Mouse (Mus musculus) cerebral cortex, adult 2 months (tissue): ENCODE results near the gene Cap2.

Source experiments
- WGBS: fragments of 180-500 bp; shearing (Covaris S2); methylation state at CpG from one replicate; pipeline ENCODE4 v1.1.7; 2018; 5-methylcytosine and 5-hydroxymethylcytosine counted together

Gene Cap2

DNA sequence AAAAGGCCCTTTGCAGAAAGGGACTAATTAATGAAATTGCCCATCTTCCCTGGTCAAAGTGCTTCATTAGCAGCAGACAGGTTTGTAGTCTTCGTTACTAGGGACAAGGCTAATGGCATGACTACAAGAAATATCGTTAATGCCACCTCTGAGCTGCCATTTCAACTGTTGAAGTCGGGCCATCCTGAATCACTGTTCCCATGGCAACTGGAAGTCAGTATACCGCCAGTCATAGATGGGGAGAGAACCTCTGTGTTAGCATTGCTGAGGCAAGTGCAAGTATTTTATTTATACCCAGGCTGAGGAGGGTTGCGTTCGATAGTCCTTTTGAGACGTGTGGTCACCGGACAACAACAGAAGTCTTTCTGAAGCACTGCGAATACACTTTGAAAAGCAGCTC is 53.1 kb downstream of the Cap2 start:
- WGBS, result 32% methylated on average over 9 of the region's 9 CpGs

DNA sequence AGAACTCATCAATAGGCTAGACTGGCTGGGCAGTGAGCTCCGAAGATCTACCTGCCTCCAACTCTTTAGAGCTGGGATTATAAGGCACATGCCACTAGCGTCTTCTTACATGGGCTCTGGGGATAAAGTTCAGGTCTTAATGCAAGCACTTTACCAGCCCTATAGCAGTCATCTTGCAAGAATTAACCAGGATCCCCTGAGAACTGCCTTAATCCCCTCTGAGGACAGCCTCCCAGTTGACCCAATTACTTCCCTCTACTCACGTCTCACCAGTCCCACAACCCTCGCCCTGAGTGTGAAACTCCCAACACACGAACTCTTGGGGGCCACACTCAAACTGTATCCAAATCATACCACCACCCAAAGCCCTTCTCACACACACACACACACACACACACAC is 64.3 kb downstream of the Cap2 start:
- 89% methylated on average over 5 of the region's 5 CpGs for WGBS

DNA sequence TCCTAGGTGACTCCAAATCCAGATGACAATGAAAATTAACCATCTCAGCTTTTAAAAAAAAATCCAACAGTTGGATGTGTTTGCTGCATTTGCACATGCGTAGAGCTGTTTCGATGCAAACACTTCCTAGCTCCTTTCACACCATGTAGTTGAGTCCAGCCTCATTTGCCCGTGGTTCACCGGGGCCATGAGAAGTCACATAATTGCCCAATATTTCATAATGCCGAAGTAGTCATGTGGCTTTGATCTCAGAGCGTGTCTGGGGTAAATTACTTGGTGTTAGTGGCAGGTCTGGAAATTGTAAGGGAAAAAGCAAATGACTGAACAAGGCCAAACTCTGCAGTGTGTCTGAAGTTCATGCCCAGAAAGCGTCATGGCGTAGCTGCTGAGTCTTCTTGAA is 67.8 kb downstream of the Cap2 start:
- WGBS, result 93% methylated on average over 8 of the region's 8 CpGs

DNA sequence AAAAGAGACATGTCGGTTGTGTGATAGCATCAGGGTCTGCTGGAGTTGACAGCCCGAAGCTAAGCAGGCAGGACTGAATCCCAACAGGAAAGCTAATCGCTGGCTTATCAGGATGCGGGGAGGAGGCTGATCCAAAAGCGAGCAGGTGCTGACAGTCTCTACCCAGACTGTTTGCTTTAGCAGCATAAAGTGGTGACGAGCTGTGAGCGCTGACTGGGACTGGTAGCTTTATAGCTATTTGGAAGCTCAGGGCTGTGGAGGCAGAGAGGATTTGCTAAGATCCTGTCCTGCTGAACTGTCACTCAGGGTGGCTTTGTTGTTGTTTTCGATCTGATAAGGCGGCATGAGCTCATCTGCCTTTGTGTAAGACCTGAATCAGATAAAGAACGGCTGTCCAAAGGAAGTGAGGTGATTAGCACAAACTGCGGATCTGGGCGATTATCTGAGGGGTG is 69.5 kb downstream of the Cap2 start:
- WGBS, result 11% methylated on average over 12 of the region's 12 CpGs

DNA sequence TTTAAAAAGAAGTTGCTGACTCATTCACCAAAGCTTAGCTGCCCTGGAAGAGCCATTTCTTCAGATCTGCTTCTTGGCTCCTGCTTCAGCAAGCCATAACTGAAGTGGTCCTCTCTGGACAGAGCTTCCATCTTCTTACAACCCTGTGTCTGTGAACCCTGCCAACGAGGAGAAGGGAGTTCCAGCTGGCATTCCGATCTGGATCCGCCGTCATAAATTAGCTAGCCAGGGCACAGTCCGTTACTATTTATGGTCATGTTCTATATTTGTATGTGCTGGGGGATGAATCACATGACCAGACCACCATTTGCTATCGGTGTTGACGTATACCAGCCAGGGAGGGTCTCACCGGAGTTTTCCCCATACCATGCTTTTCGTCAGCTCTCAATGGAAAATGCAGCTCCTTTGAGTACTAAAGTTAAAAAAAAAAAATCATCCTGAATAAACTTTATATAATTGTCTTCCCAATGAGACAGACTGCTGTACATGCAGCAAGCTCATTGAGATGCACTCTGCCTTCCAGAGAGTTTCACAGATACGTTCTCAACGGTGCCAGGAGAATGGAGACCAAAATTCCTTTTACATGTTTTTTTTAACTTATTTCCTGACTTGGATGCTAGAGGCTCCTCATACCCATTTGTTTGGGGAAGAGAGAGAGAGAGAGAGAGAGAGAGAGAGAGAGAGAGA is 70.5 kb downstream of the Cap2 start:
- 17% methylated on average over 11 of the region's 11 CpGs for WGBS

DNA sequence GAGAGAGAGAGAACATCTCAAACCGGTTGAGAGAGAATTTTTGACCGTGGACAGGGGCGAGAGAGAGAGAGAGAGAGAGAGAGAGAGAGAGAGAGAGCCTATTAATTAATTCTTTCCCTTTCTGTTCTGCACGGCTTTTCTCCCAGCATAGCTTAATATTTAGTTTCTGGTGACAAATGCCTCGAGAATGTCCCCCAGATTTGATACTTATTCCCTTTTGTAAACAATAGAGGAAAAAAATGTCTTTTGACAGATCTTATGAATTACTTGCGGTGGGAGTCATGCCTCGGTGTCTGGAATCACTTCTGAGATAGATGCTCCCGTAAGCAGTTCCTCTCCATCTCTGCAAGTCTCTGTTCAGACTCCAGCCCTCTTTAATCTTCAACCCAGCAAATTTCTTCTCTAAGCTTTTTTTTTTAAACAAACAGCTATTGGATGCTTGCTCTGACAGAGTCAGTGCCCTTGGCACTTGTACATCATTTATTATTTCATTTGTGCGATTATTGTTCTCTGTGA is 71.1 kb downstream of the Cap2 start:
- 33% methylated on average over 9 of the region's 9 CpGs for WGBS

DNA sequence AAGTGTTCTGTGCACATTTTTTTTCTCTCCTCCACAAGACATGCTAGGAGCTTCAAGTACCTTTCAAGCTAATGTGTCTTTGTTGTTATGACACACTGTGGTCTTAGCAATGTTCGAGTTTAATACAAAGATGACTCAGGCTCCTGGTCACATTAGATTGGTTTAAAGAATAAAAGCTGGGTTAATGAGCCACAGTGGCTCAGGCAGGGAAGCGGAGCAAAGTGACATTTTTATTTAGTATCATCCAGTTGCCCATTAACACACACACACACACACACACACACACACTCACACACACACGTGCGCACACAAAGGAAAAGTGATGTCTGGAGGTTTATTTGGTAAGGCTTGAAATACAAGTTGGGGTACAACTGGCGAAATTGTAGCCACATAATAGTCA is 72.6 kb downstream of the Cap2 start:
- 76% methylated on average over 5 of the region's 5 CpGs for WGBS

DNA sequence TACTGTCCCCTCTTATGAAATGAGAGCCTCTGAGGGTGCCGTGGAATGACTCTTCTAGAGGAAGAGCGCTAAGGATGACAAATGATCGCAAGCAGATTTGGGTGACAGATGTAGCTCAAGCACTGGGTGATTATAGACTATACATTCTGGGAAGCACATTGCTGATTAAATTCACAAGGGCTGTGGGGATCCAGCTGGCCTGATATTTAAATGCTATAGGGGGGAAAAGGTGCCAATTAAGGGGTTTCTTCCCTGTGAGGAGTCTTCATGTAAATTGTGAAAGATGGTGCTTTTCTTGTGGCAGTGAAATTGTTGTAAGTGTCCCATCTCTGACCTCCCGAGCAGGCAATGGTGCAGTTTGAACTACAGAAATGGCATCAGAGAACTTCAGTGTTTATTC is 73.1 kb downstream of the Cap2 start:
- WGBS, result 84% methylated on average over 4 of the region's 4 CpGs

DNA sequence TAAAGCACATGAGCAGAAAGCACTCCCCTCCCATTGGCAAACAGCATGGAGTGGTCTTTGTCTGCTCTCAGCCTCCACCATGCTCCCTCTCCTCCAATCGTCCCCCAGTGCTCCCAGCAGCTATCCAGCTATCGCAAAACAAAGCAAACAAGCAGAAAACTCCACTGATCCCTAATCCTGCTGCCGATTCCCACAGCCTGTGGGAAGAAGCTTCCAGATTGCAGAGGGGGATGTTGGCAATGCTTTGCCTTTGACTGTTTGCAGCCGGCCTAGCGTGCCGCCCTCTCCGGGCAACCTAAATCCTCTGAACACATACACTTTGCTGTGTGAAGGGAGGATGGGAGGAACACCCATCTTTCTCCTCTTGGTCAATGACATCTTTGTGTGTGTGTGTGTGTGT is 83.2 kb downstream of the Cap2 start:
- 27% methylated on average over 7 of the region's 7 CpGs for WGBS

DNA sequence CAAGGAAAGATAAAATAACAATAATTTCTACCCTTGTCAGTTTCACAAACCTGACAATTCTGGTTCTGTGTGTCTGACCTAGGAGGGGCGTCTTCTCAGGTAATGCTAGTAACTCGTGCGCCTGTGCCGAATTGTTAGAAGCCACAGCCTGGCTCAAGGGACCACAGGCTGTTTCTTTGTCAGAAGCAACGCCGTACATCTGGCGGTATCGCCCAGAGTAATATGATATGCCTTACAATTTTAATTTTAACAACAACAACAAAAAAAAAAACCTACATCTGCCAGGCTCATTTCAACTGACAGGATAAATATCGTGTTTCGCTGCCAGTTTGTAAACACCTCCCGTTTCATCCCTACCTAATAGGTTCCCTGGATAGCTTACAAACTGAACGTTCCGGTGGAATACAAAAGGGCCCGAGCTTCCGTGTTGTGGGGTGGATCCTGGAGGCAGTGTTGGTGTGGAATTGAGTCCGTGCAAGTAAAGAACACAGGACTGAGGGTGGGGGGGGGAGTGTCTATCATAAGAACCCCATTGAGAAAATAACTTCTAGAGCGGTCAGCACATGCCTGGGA is 86.2 kb downstream of the Cap2 start:
- 79% methylated on average over 17 of the region's 17 CpGs for WGBS

DNA sequence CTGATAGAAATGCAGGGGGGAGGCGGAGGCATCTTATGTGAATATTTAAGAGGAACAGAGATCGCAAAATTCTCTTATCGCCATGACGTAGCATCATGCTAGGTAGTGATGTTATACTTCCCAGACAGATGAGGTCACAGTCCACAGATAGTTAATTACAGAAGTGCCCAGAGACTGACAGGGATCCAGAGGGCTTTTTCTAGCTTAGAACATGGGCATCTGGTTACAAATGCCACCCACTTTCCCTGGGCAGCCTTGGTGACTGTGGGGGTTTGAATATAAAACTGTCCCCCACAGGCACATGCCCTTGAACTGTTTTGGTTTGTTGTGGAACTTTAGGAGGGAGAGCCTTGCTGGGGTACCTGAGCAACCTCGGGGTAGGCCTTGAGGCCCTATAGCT is 87.0 kb downstream of the Cap2 start:
- WGBS, result 78% methylated on average over 5 of the region's 5 CpGs

DNA sequence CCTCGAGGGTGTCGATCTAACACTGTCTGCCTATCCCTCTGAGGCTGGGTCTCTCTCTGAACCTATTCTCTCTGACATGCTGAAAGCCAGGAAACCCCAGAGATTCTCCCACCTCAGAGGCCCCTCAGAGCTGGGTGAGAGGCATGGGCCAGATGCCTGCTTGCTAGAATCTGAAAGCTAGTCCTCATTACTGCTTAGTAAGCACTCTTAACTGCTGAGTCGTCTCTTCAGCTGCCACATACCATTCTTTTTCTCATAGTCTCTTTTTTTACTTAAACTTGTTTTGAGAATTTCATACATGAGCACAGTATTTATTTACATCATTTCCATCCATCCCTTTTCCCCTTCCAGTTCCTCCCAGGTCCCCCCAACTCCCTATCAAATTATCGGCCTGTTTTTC is 89.2 kb downstream of the Cap2 start:
- 88% methylated on average over 4 of the region's 4 CpGs for WGBS

DNA sequence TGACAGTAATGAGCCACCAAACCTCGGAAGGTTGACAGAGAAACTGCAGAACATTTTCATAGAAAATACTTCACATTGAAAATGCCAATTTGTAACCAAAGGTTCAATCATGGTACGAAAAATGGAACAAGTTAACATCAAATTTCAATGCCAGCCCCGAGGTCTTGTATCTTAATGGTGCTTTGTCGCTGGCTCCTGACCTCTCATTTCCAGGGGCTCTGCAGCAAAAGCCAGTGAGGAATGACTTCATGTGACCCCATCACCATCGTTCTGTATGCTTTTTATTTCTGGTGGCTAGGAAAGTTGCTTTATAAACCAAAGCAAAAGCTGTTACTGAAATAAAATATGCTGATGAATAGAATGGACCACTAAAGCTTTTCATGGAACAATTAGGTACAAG is 99.0 kb downstream of the Cap2 start:
- 75% methylated on average over 5 of the region's 5 CpGs for WGBS

DNA sequence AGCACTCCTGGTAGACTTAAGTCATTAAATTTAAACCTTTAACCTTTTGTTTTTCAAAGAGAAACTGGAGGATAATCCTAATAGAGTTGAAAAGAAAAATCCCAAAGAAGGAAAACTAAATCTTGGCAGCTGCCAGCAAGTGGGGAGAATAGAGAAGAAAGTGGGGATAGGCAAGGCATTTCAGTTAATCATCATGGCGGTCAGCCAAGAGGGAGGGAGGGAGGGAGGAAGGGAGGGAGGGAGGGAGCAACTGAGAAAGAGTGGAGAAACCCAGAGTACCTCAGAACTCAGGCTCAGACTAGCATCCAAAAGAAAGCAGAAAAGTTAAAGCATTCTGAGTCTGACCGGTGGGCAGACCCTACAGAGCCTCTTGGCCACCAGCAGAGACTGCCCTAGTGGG is 99.7 kb downstream of the Cap2 start:
- WGBS, result 51% methylated on average over 2 of the region's 2 CpGs

DNA sequence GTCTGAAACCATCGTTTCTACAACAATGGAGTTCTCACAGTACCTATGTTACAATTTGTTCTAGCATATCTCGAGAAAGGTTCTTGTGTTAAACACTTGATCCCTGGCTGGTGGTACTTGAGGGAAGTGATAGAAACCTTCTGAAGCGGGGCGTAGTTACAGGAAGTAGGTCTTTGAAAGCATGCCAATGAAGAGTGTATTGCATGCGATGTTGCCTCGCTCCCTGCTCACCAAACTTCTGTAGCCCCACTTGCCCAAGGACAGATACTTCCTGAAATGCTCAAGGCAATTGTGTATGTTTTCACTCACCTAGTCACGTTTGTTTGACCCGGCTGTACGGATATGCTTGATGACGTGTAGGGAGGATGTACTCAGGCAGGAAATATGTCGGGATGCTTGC is 101.0 kb downstream of the Cap2 start:
- WGBS, result 89% methylated on average over 11 of the region's 11 CpGs

DNA sequence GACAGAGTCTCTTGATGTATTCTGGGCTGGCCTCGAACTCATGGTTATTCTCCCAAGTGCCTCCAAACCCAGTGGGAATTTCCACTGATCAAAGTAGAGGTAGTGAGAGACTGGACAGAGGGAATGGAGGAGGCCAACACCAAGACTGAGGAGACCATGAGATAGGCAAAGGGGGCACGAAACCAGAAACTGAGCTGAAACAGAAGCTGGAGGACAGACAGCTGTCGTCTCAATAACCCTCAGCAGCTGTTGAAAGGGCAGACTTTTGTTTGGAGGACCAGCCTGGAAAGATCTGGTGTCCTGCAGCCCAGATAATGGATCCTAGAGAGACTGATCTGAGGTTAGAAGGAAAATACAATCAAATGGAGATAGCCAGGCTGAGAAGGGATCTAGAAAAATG is 109.4 kb downstream of the Cap2 start:
- WGBS, result 87% methylated on average over 3 of the region's 3 CpGs

DNA sequence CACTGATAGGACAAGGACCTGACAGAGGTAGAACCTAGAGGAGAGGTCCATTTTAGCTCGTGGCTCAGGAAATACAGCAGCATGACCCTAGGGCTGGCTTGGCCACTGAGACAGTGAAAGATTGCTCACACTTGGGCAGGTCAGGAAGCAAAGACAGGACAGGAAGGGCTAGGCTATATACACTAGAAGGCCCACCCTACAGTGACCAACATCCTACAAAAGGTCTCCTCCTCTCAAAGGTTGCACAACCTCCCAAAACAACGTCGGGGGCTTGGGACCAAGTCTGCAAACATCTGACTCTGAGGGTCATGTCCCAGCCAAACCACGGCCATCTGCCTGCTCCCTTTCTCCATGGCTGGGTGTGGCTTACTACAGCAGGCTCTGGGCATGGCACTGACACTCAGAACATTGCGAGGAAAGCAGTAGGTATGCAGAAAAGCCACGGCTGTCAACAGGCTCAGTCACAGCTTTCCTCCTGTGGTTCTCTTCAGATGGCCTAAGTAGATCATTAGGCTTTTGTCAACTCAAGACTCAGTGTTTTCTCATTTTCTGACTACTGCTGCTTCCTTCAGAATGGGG is 112.1 kb downstream of the Cap2 start:
- 77% methylated on average over 6 of the region's 6 CpGs for WGBS

DNA sequence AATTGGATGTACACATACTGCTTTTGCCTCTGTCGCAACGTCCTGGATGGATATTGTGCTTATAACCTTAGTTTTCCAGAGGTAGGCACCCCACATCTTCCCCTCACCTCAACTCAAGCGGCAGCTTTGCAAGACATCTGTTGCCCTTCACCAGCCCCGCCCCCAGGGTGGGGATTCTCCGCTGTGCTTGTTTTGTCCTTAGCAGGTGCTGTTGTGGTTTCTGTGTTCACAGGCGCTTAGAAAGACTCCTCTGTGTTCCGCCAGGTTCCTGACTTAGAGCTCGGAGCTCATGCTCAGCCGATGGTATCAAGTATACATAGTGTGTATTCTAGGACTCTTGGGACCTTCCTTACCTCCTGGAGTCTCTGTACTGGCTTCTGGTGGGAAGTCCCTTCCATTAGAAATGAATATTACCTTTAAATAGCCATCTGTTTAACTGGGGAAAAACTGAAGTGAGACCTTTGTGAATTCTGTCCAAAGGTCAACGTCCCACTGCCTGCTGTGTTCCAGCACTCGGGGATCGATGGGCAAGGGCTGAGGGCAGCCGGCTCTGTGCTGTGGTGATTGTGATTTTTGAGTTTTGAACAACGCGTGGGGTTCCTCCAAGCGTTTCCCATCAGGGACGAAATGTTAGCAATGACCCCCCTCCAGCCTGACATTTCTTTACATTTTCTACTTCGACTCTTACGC is 115.2 kb downstream of the Cap2 start:
- WGBS, result 90% methylated on average over 19 of the region's 19 CpGs

DNA sequence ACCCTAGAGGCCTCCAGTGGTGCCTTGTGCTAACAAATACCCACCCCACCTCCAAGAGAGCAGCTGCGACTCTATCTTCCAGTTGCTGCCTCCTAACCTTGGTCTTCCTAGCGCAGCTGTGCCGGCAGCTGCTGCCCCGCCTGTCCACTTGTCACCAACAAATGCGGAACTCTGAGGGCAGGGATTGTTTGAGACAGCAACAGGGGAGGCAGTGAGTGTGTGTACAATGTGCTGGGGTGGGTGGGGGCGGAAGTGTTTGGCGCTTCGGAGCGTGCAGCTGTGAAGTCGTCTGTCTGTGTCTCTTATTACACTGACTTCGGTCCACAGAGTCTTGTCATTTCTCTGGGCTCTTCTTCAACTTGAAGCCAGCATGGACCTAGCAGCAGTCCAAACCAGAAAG is 118.0 kb downstream of the Cap2 start:
- WGBS, result 24% methylated on average over 11 of the region's 11 CpGs

DNA sequence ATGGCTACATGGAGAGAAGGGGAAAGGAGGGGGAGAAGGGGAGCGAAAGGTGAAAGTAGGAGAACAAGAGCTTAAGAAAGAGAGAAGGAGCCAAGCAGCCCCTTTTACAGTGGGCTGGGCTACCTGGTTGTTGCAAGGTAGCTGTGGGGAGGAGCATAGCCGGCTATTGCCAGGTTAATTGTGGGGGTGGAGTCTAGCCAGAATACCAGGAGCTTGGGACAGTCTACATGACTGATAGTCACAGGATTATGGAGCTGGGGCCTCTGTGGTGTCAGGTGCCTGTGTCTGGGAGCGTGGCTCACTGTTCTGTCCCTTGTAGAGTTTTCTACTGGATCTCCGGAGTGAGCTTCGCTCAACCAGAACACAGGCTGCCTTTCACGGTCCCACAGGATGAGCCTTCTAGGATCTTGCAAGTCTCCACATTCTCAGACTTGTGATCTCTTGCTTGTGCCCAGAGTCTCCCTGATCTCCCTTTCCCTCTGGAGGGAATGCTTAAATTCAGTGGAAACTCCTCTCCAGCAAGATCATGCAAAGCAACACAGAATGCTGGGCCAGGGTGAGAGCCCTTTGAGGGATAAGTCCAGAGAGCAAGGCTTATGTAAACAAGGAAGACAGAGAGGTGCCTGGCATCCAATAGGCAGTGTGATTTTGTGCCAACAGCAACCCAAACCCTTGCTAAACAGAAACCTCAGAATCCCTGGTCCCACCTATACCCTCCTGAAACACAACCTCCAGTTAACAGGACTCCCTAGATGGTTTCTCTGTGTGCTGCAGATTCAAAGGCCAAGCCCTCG is 119.5 kb downstream of the Cap2 start:
- 94% methylated on average over 7 of the region's 7 CpGs for WGBS

DNA sequence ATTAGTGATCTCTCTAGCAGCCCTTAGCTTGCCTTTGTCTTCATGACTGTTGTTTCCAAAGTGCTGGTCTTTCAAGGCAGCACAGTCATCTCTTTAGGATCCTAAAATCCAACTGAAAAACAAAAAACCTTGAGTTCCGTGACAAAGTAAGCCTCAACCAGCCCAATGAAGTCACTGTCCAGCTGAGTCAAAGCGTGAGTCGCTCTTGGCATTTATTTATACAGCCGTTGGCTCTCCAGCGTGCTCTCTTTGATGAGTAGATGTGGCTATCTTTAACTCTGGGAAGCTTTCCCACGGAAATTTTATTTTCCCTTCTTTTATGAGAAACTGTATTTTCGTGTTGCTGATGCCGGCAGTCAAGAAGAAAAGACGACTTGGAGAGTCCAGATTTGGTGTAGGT is 125.0 kb downstream of the Cap2 start:
- WGBS, result 43% methylated on average over 9 of the region's 9 CpGs

DNA sequence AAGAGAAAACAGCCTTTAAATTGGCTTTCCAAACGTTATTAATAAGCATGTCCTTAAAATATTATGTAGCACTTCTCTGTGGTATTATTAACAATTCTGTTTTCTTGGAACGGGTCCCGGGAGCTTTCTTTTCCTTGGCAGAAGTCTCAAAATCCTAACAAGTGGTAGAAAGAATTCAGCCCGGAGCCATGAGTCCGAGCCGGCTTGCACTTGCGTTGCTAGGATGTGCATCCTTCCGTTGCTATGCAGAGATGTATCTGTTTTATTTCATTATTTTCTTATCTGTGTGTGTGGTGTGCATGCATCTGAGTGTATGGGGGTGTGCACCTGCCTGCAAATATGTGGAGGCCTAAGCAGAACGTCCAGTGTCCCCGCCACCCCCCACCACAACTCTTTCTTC is 126.2 kb downstream of the Cap2 start:
- 29% methylated on average over 10 of the region's 10 CpGs for WGBS
